Mouse (Mus musculus) gastrocnemius, postnatal 4 days (tissue): ENCODE data around the gene 9230102O04Rik. TPM values are rescaled to one million over a fixed set of nuclear protein-coding genes. Genes with fewer than 3 reads are reported as not detected.

Experiments
- DNase-seq, 2 experiments: peaks; one replicate each; pipeline ENCODE4 v3.0.0; 2021 to 2022; ENCODE audit warnings: low spot score in 2 of 2, mixed read lengths in 2 of 2
- total RNA-seq, 2 experiments: library from RNA; stranded (reverse); gene quantifications; 2 replicates each; pipeline ENCODE4 v1.2.3; 2021

The 9230102O04Rik gene
- total RNA-seq, 2 experiments from 2014 or later = not detected

GRCm38 (mm10) chr2:9886031-9886430 is 3.3 kb downstream of the 9230102O04Rik start:
- DNase-seq = no peak

- no peak for DNase-seq
Measured at GRCm38 (mm10) chr2:9885217-9885770, 4.0 kb downstream of the 9230102O04Rik start.

DNA sequence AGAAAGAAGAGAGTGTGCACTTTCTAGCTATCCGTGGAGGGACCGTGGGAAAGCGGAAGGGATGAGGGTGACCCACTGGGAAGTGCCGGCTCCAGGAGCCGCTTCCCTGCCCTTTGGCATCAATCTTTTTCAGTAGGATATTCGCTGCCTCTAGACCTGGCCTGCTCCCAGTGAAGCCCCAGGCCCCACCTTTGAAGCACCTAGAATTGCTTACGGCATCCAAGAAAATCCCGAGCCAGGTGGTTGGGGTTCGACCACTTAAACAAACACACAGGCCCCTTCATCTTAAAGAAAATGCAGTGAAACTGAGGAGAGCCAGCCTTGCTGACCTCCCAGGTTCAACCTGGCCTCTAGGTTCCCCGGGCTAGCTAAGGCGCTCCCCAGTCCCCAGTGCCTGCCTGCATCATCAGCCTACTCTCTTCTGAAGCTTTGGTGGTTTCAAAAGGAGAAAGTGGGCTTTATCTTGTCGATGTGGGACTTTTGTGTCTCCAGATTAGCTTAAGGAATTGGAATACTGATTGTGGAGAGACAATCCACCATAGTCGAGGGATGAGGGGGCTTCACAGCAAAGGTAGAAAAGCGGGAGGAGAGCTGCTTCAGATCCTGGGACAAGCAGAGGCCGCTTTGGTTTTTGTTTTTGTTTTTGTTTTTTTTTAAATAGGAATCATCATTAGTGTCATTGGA is 4.7 kb downstream of the 9230102O04Rik start:
- no peak for DNase-seq

DNA sequence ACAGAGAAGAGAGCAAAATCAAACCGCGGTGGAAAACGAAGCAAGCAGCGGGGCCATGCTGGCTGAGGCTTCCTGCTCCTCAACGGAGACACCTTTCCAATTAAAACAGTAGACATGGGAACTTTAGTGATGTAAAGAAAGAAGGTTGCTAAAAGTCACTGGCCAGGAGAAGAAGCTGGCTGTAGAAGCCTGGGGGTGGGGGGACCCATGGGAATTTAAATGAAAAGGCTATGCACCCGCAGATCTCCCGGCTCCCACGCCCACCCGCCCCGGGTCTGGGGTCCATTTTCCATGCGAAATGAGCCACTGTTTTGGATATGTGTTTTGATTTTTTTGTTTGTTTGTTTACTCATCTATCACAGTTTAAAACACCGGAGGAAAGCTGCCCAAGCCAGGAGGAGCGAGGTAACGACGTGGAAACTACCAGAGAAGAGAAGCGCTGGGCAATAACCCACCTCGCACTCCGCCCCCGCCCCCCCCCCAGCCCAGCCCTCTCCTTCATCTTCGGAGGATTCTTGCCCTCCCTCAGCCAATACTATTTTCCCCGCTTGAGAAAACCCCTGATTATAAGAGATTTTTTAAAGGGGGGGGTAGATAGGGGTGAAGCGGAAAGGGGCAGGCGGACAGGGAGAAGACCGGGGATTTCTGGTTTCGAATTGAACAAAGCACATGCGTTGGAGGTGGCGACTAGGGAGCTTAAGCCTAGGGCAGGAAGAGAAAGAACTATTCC is 5.4 kb downstream of the 9230102O04Rik start:
- no peak for DNase-seq

DNA sequence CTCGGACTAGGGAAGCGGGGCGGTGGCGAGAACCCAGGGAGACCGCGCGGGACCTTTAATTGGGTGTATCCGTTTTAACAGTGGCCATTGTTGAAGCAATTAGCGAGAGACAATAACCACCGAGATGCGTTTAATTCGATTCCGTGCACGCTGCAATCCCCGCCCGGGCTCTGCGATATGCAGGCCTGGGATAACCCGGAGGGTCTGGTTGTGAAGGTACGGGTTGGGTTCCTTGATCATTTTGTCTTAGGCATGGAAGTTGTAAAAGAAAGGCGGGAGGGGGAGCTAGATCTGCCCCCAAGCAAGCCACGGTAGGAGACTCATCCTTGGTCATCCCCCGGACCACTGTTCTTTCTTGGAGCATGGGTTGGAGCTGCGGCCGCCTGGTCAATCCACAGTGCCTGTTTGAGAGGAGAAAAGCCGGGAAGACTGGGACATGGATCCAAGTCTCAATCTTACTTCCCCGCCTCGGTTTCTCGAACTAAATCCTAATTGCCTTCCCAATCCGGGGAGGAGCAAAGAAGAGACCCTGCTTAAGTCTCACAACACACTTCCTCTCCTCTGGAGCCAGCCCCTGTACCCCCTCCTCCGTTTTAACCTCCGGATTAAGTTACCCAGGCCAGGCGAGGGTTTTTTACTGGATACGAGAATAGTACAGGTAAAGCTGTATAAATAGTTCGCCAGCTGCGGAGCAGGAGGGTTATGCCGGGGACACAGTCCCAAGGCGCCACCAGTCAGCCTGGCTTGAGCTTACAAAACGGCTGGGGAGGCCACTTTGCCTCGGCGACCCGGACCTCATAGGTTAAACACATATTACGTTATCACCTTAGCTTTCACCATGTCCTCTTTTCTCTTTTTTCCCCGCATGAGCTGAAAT is 6.2 kb downstream of the 9230102O04Rik start:
- DNase-seq = no peak

DNA sequence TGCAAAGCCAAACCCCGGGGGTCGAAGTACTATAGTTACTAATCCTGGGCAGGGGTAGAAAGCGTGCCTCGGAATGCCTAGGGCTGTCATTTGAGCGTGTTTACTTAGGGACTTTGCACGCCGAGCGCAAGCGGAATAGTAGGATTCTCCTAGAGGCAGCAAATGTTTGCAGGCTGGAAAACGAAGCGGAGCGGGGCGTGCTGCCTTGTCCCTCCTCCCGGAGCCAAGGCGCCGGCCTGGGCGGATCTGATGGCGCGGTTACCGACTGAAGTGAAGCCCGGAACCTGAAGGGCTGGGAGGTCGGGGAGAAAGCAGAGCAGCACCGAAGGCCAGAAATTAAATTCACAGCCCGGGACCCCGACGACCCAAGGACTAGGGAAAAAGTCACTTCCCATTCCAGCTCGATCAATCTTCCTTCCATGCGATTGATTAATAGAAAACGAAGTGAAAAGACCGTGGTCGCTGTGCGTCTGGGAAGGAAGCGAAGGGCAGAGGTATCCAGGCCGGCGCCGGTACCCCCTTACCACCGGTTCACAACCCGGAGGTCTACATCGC is 6.9 kb downstream of the 9230102O04Rik start:
- peak in 1 of 2 experiments; percentile 37 for DNase-seq

DNA sequence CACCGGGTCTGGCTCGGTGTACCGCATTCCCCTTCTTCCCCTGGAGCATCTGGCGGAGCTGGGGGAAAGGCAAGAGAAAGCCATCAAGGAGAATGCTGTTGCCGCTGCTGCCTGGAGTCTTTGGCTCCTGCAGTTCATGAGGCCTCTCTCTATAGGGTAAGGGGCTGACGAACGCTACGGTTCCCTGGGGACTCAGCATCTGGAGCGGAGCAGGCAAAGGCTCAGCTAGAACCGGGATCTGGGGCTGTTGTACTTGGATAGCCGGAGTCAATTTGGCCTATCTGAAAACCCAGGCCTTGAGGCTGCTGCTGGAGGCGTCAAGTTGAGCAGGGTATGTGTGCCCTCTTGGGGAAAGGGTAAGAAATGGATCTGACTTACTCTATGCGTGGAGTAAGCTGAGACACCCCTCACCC is 7.7 kb downstream of the 9230102O04Rik start:
- no peak for DNase-seq

- DNase-seq = no peak
Measured at GRCm38 (mm10) chr2:9881051-9881591, 8.2 kb downstream of the 9230102O04Rik start, which contains the start of gene 4930412O13Rik. TSS of gene 4930412O13Rik (plus strand) at chr2:9881252.

DNA sequence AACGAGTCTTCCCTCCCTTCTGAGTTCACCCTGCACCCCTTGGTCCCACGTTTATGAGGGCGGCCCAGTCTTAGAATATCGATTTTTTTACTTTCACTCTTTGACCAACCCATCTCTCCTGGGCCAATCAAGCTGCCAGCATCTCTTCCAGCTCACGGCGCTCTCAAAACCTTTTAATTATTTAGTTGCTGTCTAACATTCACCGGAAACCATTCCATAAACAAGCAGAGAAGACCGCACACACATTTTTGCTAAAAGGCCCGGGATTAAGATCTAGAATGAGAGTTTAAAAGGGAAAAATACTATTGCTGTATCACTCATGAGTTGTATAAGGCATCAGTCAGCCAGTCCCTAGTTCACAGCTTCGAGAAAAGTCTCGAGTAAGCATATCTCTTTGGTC is 9.1 kb downstream of the 9230102O04Rik start:
- no peak for DNase-seq

GRCm38 (mm10) chr2:9879493-9879892 is 9.8 kb downstream of the 9230102O04Rik start:
- DNase-seq = peak; percentile 81 to 91

GRCm38 (mm10) chr2:9879092-9879491 is 10.2 kb downstream of the 9230102O04Rik start:
- DNase-seq = no peak

DNA sequence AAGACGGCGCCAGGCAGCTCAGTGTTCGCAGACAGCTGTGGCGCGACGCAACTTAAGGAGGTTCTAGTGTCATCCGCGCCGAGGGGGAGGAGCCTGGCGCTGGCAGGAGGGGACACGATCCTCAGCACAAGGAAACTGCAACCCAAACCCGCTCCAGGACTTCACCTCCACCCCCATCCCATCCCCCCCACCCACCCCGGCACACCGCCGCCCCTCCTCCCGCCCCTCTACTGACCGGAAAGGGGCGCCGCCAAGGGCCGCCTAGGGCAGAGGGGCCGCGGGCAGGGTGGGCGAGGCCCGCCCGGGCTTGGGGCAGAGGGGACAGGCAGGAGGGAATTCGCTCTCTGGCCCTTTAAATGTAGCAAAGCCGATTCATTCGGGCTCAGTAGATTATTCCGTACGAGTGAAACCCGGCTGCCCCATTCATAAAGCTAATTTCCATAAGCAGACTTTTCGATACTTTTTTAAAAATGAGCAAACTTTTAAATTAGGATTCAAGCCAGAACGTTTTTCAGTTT is 10.7 kb downstream of the 9230102O04Rik start:
- DNase-seq = no peak

DNA sequence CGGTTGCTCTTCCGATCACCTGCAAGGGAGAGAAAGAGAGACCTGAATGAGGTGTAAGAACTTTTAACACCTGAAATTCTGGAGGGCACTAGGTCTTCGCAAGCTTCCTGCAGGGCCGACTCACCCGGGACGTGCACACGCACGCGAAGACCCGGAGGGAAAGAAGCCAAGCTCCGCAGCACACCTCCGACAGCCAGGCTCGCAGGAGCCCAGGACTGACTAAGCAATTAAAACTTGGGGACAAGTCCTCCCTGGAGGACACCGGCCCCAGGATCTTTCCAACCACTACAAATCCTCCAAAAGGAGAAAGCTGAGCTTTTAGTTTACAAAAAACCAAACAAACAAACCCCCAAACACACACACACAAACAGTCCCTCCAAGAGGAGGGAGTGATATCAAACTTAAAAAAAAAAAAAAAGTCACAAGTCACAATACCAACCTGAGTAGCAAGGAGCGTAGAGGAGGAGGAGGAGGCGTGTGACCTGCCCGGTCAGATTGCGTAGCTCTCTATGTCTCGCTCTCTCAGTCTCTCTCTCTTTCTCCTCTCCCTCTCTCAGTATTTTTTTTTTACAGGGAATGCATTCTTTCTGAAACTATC is 11.3 kb downstream of the 9230102O04Rik start:
- no peak for DNase-seq

- no peak for DNase-seq
Measured at GRCm38 (mm10) chr2:9877326-9877690, 12.0 kb downstream of the 9230102O04Rik start.

- no peak for DNase-seq
Measured at GRCm38 (mm10) chr2:9876621-9877325, 12.6 kb downstream of the 9230102O04Rik start.

DNA sequence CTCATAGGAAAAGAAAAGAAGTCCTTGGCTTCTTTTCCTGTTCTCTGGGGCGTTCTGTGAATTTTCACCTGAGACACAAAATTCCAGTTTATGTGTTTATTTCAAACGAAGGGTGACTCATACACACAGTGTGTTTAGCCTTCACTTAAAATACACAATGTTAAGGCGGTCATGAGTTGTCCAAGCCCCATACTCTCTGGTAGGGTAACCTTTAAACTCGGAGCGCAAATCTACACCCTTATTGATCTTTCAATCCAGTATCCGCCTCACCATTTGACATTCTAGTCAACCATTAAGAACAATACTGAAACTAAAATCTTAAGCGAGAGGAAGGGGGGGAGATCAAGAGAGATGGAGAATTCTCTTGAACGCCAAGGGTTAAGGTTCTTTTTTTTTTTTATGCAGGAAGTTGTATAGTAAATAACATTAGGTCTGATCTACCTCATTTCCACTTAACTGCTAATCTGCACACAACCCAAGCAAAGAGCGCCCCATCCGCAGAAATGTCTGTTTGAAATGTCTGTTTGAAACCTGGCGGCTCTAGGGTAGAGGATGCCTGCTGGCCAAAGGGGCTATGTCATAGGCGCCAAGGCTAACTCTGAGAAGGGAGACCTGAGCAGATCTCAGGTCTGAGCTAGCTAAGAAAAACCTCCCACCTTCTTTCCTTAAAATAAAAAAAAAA is 13.5 kb downstream of the 9230102O04Rik start:
- DNase-seq = no peak

DNA sequence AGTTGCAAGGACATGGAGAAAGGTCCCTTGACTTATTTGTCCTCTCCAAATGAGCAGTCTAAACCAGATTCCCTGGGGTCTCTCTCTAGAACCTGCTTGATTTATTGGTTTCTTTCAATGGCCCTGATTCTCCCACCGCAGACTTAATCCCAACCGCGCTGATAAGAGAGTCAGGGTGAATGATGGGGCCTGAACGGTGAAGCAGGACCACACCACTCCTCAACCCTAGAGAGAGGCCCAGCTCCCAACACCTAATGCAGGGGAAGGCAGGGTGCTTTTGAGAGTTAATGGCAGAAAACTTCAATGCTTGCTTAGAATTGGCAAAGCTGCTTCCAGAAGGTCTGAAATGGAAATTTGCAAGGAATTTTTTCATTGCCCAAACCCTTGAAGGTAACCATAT is 14.1 kb downstream of the 9230102O04Rik start:
- no peak for DNase-seq

DNA sequence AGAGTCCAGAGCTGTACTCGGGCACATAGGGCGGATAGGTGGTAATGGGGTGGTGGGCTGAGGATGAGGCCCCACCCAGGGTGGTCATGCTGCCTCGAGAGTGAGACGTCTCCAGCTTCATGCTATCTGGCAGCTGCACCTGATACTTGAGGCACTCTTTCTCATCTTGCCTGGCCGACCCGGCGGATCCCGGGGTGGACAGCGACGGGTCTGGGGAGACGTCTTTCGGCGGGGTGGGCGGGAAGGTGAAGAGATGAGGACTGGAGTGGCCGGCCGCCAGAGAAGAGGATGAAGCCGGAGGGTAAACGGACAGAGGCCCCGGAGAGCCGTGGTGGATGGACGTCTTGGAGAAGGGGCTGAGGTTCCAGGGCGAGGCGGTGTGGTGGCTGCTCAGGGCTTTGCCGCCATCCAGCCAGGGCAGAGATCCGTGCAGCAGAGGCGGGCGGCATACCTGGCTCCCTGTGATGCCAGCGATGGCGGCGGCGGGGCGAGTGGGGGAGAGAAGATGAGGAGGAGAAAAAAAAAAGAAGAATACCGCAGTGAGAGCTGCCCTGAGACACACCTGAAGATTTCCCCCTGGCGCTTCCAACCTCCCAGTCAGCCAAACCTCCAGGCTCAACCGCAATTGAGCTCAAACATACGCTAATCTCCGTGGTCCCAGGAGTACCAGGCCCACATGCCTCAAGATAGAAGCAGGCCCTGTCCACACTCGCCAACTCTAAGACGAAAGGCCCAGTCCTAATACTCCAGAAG is 14.7 kb downstream of the 9230102O04Rik start:
- DNase-seq = no peak
